ENCODE assay signal across 9 mouse cellular contexts in genomic region chr8:11774195-11775076, GRCm38 (mm10). TPM values are rescaled to one million over a fixed set of nuclear protein-coding genes. Genes with fewer than 3 reads are reported as not detected.
DNase-seq lines count a peak whose midpoint lies in the region; ATAC-seq lines count a peak whose summit lies in the region.
"Had no signal": no experiment of that assay in that cellular context is flagged by ENCODE, and none has a peak within 500 bp of the region (broad histone marks: within the 10 kb centered on the region; RNA-seq: fewer than 3 reads in every experiment).

No protein-coding gene starts in this region.

- H3K4me2 ChIP-seq in embryonic facial prominence, embryonic 11.5 days (ENCODE audit: low read depth, low read length), result no peak overlapping the region
- no peak overlapping the region for H3K4me2 ChIP-seq in kidney, embryonic 14.5 days (replicated peaks; ENCODE audit: low read depth, low read length)

- ATAC-seq in embryonic facial prominence, embryonic 11.5 days (replicated peaks; ENCODE audit: insufficient number of reproducible peaks, low FRiP score, low TSS enrichment, low read depth), result no peak
- ATAC-seq in kidney, embryonic 14.5 days (ENCODE audit: low FRiP score, low TSS enrichment), result 0 out of 2 replicates have a peak, but pooled peaks have one; percentile 24

- no peak overlapping the region for H3K9ac ChIP-seq in embryonic facial prominence, embryonic 11.5 days (replicated peaks; ENCODE audit: low read length)
- H3K9ac ChIP-seq in kidney, embryonic 14.5 days (ENCODE audit: low read depth, low read length), result peak overlapping the region; percentile 18; the same call in 1 of the 2 replicates

- 80% methylated on average over 17 of the region's 17 CpGs for WGBS in embryonic facial prominence, embryonic 11.5 days
- 71% methylated on average over 17 of the region's 17 CpGs for whole genome bisulfite sequencing in kidney, embryonic 14.5 days

- no peaks in the 10 kb centered on the region for H3K27me3 ChIP-seq in embryonic facial prominence, embryonic 11.5 days (ENCODE audit: control insufficient read depth, insufficient read depth, low read length)
- H3K27me3 ChIP-seq in kidney, embryonic 14.5 days (ENCODE audit: control insufficient read depth, insufficient read depth, low read length), result no peaks in the 10 kb centered on the region

- DNase-seq in cerebellum, adult 11 months, result peak; percentile 15
- no peak for DNase-seq in cerebellum, postnatal 4 days (ENCODE audit: low spot score in 2 of 2)
- no peak for DNase-seq in embryonic facial prominence, embryonic 11.5 days (ENCODE audit: low spot score)
- peak; percentile 61 for DNase-seq in lung, postnatal 10 days
- DNase-seq in embryo, embryonic 11 days, result no peak
- DNase-seq in gastrocnemius, adult 8-10 months (ENCODE audit: low spot score in 2 of 2), result no peak
- DNase-seq in right cerebral cortex, postnatal 4 days, result no peak

- no peaks in the 10 kb centered on the region for H3K36me3 ChIP-seq in embryonic facial prominence, embryonic 11.5 days (replicated peaks; ENCODE audit: control insufficient read depth, insufficient read depth, low read depth, low read length)
- no peaks in the 10 kb centered on the region for H3K36me3 ChIP-seq in kidney, embryonic 14.5 days (ENCODE audit: control insufficient read depth, insufficient read depth, low read length)

- H3K9me3 ChIP-seq in embryonic facial prominence, embryonic 11.5 days (replicated peaks; ENCODE audit: control insufficient read depth, low read length), result no peaks in the 10 kb centered on the region
- no peaks in the 10 kb centered on the region for H3K9me3 ChIP-seq in kidney, embryonic 14.5 days (ENCODE audit: control insufficient read depth, low read length)

- peaks cover 2% of the 10 kb centered on the region; the same call in 1 of the 2 replicates for H3K4me1 ChIP-seq in embryonic facial prominence, embryonic 11.5 days (ENCODE audit: control insufficient read depth, insufficient read depth, low read length)
- peaks cover 10% of the 10 kb centered on the region; the same call in 1 of the 2 replicates for H3K4me1 ChIP-seq in kidney, embryonic 14.5 days (ENCODE audit: control insufficient read depth, insufficient read depth, low read length)

- H3K4me3 ChIP-seq in embryonic facial prominence, embryonic 11.5 days (ENCODE audit: low read depth, low read length), result no peak overlapping the region
- no peak overlapping the region for H3K4me3 ChIP-seq in kidney, embryonic 14.5 days (ENCODE audit: low read length)
- H3K4me3 ChIP-seq: heart, adult 2 months had no signal

- H3K27ac ChIP-seq in embryonic facial prominence, embryonic 11.5 days (replicated peaks; ENCODE audit: low read depth, low read length), result 0 out of 2 replicates have a peak overlapping the region, but pooled peaks have one; percentile 20
- H3K27ac ChIP-seq in kidney, embryonic 14.5 days (ENCODE audit: low read depth, low read length), result peak overlapping the region; percentile 47; the same call in 1 of the 2 replicates
- H3K27ac ChIP-seq: heart, adult 2 months had no signal

RNA-seq across cellular contexts. Expression of gene Arhgef7, which starts 46.9 kb away (rescaled TPM):
- 43.3 and 45.5 TPM in 2 replicates for polyA plus RNA-seq in embryonic facial prominence, embryonic 11.5 days (2014; fragmentation: Nextera tagmentation; extraction: Ambion mirVana)
- 25.1 and 37.3 TPM in 2 replicates for polyA plus RNA-seq in kidney, embryonic 14.5 days (2014; fragmentation: Nextera tagmentation; extraction: Ambion mirVana)
- 10 to 100 TPM; 26.8 to 33.1 (median 29.5) TPM for total RNA-seq in gastrocnemius, adult 8-10 months (2022)

Comparison
In these comparisons a context has a peak if more than half of its experiments do, and no peak if none do; other contexts are left out.
1. DNase-seq: peak in cerebellum, adult 11 months (single experiment) and lung, postnatal 10 days (single experiment); none in cerebellum, postnatal 4 days (0 of 2), embryonic facial prominence, embryonic 11.5 days (single experiment), embryo, embryonic 11 days (single experiment), gastrocnemius, adult 8-10 months (0 of 2) and right cerebral cortex, postnatal 4 days (single experiment).